Mouse (Mus musculus) MEL (cell line): ENCODE measurements at regions not wholly inside any gene's neighbourhood (a gene's known extent, or its start where the extent isn't known, plus 50 kb on each side); places are given as distances from the start of the nearest gene placed in this dataset.

Experiments
- DNase-seq: peaks from one replicate; pipeline ENCODE4 v3.0.0; 2011; ENCODE audit warnings: low read depth, low spot score
- H3K27ac ChIP-seq: 2 replicates; pipeline ENCODE4 v1.5.1; 2012; ENCODE audit warnings: low read depth, mild to moderate bottlenecking, control low read depth, low read length, moderate library complexity; ENCODE audit not compliant: control insufficient read depth
- H3K27me3 ChIP-seq, 2 experiments: fragments of 150-350 bp in 1 of 2; sonication (generic) in 1 of 2; 2 replicates each; pipeline ENCODE4 v1.6.1; 2012; ENCODE audit warnings: low read length in 2 of 2, mild to moderate bottlenecking in 2 of 2, improper control_type of control experiment in 1 of 2, moderate library complexity in 1 of 2; ENCODE audit not compliant: insufficient read depth in 2 of 2, control insufficient read depth in 1 of 2
- H3K36me3 ChIP-seq, 2 experiments: 2 replicates each; pipeline ENCODE4 v1.6.1; 2012 to 2014; ENCODE audit warnings: low read length in 2 of 2, improper control_type of control experiment in 1 of 2, inconsistent platforms in 1 of 2, mild to moderate bottlenecking in 1 of 2; ENCODE audit not compliant: insufficient read depth in 2 of 2, control insufficient read depth in 1 of 2
- H3K4me1 ChIP-seq, 2 experiments: fragments of 150-350 bp in 1 of 2; sonication (generic) in 1 of 2; 2 replicates each; pipeline ENCODE4 v1.6.1; 2012; ENCODE audit warnings: low read length in 2 of 2, improper control_type of control experiment in 1 of 2, mild to moderate bottlenecking in 1 of 2; ENCODE audit not compliant: insufficient read depth in 2 of 2, control insufficient read depth in 1 of 2
- H3K4me3 ChIP-seq, 2 experiments: fragments of 150-350 bp in 1 of 2; sonication (generic) in 1 of 2; 2 replicates each; pipeline ENCODE4 v1.5.1; 2012; ENCODE audit warnings: low read depth in 2 of 2, low read length in 2 of 2, mild to moderate bottlenecking in 2 of 2, moderate library complexity in 2 of 2, control low read depth in 1 of 2, improper control_type of control experiment in 1 of 2; ENCODE audit not compliant: control insufficient read depth in 1 of 2, insufficient read depth in 1 of 2
- H3K79me2 ChIP-seq: 2 replicates; pipeline ENCODE4 v1.6.1; 2012; ENCODE audit warnings: mild to moderate bottlenecking, low read length, moderate library complexity; ENCODE audit not compliant: control insufficient read depth, poor library complexity, insufficient read depth
- H3K9ac ChIP-seq: 2 replicates; pipeline ENCODE4 v1.6.1; 2012; ENCODE audit warnings: low read depth, mild to moderate bottlenecking, control low read depth, low read length, moderate library complexity; ENCODE audit not compliant: control insufficient read depth, poor library complexity, severe bottlenecking
- H3K9me3 ChIP-seq: fragments of 150-350 bp; sonication (generic); replicated peaks from 2 replicates; pipeline ENCODE4 v1.6.1; 2012; ENCODE audit warnings: mild to moderate bottlenecking, low read length, improper control_type of control experiment, moderate library complexity; ENCODE audit not compliant: insufficient read depth
- CHD2 ChIP-seq: IDR thresholded peaks from 2 replicates; pipeline ENCODE4 v1.6.1; 2011; ENCODE audit warnings: low read length, improper control_type of control experiment
- CTCF ChIP-seq, 3 experiments: IDR thresholded peaks in 2 of 3; conservative IDR thresholded peaks in 1 of 3; 2 replicates each; pipeline ENCODE4 v1.5.1; 2011 to 2012; ENCODE audit warnings: low read length in 3 of 3, low read depth in 2 of 3, mild to moderate bottlenecking in 2 of 3, improper control_type of control experiment in 1 of 3, inconsistent platforms in 1 of 3, mixed read lengths in 1 of 3, moderate library complexity in 1 of 3; ENCODE audit not compliant: control insufficient read depth in 1 of 3, insufficient read depth in 1 of 3, poor library complexity in 1 of 3, severe bottlenecking in 1 of 3
- HCFC1 ChIP-seq: IDR thresholded peaks from 2 replicates; pipeline ENCODE4 v1.6.1; 2012; ENCODE audit warnings: low read depth, mild to moderate bottlenecking, inconsistent platforms, low read length, improper control_type of control experiment, moderate library complexity
- MXI1 ChIP-seq: IDR thresholded peaks from 2 replicates; pipeline ENCODE4 v1.6.1; 2011; ENCODE audit warnings: mild to moderate bottlenecking, low read depth, low read length, improper control_type of control experiment
- MYB ChIP-seq: IDR thresholded peaks from 2 replicates; pipeline ENCODE4 v1.6.1; 2011; ENCODE audit warnings: mild to moderate bottlenecking, low read depth, low read length, improper control_type of control experiment
- NELFE ChIP-seq: IDR thresholded peaks from 2 replicates; pipeline ENCODE4 v1.6.1; 2011; ENCODE audit warnings: low read depth, low read length, improper control_type of control experiment
- POLR2A ChIP-seq, 2 experiments: IDR thresholded peaks; 2 replicates each; pipeline ENCODE4 v1.6.1; 2011 to 2012; ENCODE audit warnings: low read length in 2 of 2, mild to moderate bottlenecking in 2 of 2, control low read depth in 1 of 2, improper control_type of control experiment in 1 of 2, low read depth in 1 of 2, moderate library complexity in 1 of 2; ENCODE audit not compliant: control insufficient read depth in 1 of 2, insufficient read depth in 1 of 2, poor library complexity in 1 of 2
- POLR2AphosphoS2 ChIP-seq: IDR thresholded peaks from 2 replicates; pipeline ENCODE4 v1.6.1; 2011; ENCODE audit warnings: low read length, improper control_type of control experiment
- POLR2AphosphoS5 ChIP-seq: IDR thresholded peaks from 2 replicates; pipeline ENCODE4 v1.6.1; 2012; ENCODE audit warnings: low read depth, borderline replicate concordance, mild to moderate bottlenecking, inconsistent platforms, low read length, moderate library complexity, mixed read lengths
- USF2 ChIP-seq, 2 experiments: IDR thresholded peaks; 2 replicates each; pipeline ENCODE4 v1.6.1; 2011 to 2012; ENCODE audit warnings: improper control_type of control experiment in 2 of 2, low read length in 2 of 2, borderline replicate concordance in 1 of 2, inconsistent platforms in 1 of 2, low read depth in 1 of 2, mild to moderate bottlenecking in 1 of 2; ENCODE audit not compliant: insufficient read depth in 1 of 2

GRCm38 (mm10) chr1:185682458-185682750, 227.8 kb downstream of the Slc30a10 start:
- Histone ChIP-seq H3K27ac (no peak overlapping the region), H3K9me3 (no peaks in the 10 kb centered on the region), H3K27me3 (no peaks in the 10 kb centered on the region), H3K36me3 (no peaks in the 10 kb centered on the region), H3K4me1 (no peaks in the 10 kb centered on the region), H3K79me2 (no peaks in the 10 kb centered on the region), H3K4me3 (no peak overlapping the region), H3K9ac (no peak overlapping the region)
- no peak for DNase-seq
- no peak for TF ChIP-seq MXI1

- DNase-seq: no peak
- H3K79me2 ChIP-seq: no peaks in the 10 kb centered on the region
- no peaks in the 10 kb centered on the region for H3K4me1 ChIP-seq
- H3K9ac ChIP-seq: no peak overlapping the region
- H3K27ac ChIP-seq: no peak overlapping the region
- no peaks in the 10 kb centered on the region for H3K36me3 ChIP-seq
- TF ChIP-seq HCFC1: no peak
- no peak for TF ChIP-seq POLR2AphosphoS5
- peak in 2 of 3 experiments; percentile 6 to 48; a peak in 4 of 6 replicates for TF ChIP-seq CTCF (IDR thresholded peaks at IDR 0.05 in 2 of 3, conservative IDR thresholded peaks at IDR 0.05 in 1 of 3; ENCODE audit: control insufficient read depth in 1 of 3, insufficient read depth in 1 of 3, low read depth in 2 of 3, low read length in 3 of 3, poor library complexity in 1 of 3, severe bottlenecking in 1 of 3)
- no peak for TF ChIP-seq MYB
- H3K9me3 ChIP-seq: no peaks in the 10 kb centered on the region
- no peak overlapping the region for H3K4me3 ChIP-seq
- no peaks in the 10 kb centered on the region for H3K27me3 ChIP-seq
Observed at GRCm38 (mm10) chr1:185684638-185685037, 230.0 kb downstream of the Slc30a10 start.

GRCm38 (mm10) chr1:185688506-185688905, 233.9 kb downstream of the Slc30a10 start:
- no peaks in the 10 kb centered on the region for H3K79me2 ChIP-seq
- no peaks in the 10 kb centered on the region for H3K4me1 ChIP-seq
- H3K4me3 ChIP-seq: no peak overlapping the region
- no peaks in the 10 kb centered on the region for H3K36me3 ChIP-seq
- no peaks in the 10 kb centered on the region for H3K9me3 ChIP-seq
- no peaks in the 10 kb centered on the region for H3K27me3 ChIP-seq
- H3K27ac ChIP-seq: no peak overlapping the region
- TF ChIP-seq CHD2 (no peak), USF2 (IDR thresholded peaks at IDR 0.05; ENCODE audit: borderline replicate concordance in 1 of 2, insufficient read depth in 1 of 2, low read depth in 1 of 2, low read length in 2 of 2) (no peak), POLR2A (IDR thresholded peaks at IDR 0.05; ENCODE audit: control insufficient read depth in 1 of 2, insufficient read depth in 1 of 2, low read depth in 1 of 2, low read length in 2 of 2, poor library complexity in 1 of 2) (no peak), CTCF (IDR thresholded peaks at IDR 0.05 in 2 of 3, conservative IDR thresholded peaks at IDR 0.05 in 1 of 3; ENCODE audit: control insufficient read depth in 1 of 3, insufficient read depth in 1 of 3, low read depth in 2 of 3, low read length in 3 of 3, poor library complexity in 1 of 3, severe bottlenecking in 1 of 3) (no peak), NELFE (no peak), POLR2AphosphoS2 (no peak)
- no peak overlapping the region for H3K9ac ChIP-seq
- no peak for DNase-seq
